Mouse (Mus musculus) liver, adult (tissue): Measurements from ENCODE around the gene Exoc6.

Experiments
- GATA4 ChIP-seq: IDR thresholded peaks from 2 replicates; pipeline ENCODE4 v1.6.1; 2014; ENCODE audit warnings: mild to moderate bottlenecking, low read length; ENCODE audit not compliant: insufficient replicate concordance

Gene Exoc6

DNA sequence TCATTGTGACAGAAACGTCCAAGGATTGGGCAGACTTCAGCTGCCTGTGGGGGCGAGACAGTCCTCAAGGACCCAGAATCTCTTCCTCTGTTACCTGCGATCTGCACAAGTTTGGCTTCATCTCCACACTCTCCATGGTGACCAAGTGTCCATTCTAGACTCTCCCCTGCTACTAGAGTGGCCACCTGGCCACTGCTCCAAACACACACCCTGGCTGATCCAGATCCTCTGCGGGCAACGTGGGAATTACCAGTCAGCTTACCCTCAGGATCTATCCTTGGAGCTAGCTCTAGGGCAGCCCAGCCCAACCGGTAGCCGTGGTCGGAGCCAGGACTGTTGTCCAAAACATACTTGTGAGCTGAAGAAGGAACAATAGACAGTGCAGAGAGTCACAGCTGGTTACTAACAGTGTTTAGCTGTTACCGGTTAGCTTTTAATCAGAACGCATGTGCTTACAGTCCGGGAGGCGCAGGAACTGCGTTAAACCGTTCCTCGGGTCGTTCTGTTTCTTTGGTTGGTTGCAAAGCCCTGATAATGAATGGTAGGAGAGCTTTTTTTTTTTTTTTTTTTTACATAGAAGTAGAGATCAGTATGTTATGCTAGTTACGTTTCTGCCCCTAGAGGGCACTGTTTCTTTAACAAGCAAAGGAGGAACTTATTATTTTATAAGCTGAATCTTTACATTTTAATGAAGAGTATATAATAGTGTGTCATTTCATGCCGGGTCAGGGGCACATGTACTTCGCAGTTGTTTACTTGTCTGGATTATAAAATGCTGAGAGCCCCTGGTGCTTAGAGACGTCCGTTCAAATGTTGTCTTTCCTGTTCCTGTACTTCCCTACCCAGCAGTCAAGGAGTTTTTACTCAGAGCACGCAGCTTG, 52.0 kb downstream of the Exoc6 start:
- no peak for TF ChIP-seq GATA4

DNA sequence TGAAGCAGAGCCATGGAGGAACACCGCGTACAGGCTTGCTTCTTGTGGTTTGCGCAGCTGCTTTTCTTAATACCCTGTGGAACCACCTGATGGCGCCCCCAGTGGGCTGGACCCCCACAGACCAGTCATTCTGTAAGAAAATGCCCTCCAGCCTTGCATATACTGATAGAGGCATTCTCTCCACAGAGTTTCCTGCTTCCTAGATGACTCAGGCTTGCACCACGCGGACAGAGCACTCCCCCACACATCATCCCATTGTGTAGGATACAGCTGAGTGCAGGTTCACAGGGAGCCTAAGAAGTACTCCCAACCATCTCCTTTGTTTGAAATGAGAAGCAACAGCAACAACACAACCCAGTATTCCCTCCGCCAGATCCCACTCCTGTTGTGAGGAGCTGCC, 59.8 kb downstream of the Exoc6 start:
- TF ChIP-seq GATA4 = no peak

GRCm38 (mm10) chr19:37612893-37613292, 62.7 kb downstream of the Exoc6 start:
- no peak for TF ChIP-seq GATA4

GRCm38 (mm10) chr19:37615039-37615630, 64.9 kb downstream of the Exoc6 start:
- no peak for TF ChIP-seq GATA4

GRCm38 (mm10) chr19:37647994-37648393, 97.8 kb downstream of the Exoc6 start:
- no peak for TF ChIP-seq GATA4

DNA sequence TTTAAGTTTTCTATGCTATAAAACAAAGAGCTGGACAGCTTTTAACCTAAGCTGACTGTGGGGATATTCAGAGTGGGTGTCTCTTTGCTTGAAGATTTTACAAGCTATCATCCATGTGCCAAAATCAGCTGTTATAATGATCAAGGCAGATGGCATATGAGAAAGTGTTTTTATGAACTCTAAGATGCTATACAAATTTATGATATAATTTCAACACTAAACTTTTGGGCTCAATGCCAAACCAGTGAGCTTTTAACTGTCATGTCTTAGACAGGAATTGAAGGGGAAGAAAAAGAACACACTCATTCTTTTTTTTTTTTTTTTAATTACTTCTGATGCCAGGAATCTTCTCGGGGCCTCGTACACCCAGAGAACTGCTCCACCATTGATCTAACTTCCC, 100.3 kb downstream of the Exoc6 start:
- TF ChIP-seq GATA4 = no peak

- no peak for TF ChIP-seq GATA4
Observed at GRCm38 (mm10) chr19:37654012-37654411, 103.8 kb downstream of the Exoc6 start.

DNA sequence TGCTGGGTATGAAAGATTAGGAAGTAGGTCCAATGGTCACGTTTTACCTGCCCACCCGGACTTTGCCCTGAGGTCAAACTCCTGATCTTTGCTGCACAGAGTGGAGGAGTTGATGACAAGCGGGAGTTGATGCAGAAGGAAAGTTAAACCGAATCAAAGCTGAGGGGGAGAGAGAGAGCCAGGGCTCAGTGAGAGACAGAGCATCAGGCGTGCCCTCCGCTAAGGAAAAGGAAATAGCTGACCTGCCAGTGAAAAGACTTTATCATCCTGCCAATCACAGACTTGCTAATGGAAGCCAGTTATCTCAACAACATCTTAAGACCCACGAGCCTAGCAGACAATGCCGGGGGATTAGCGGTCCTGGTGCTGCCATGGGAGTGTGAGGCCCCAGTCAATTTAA, 106.2 kb downstream of the Exoc6 start:
- TF ChIP-seq GATA4 = no peak

DNA sequence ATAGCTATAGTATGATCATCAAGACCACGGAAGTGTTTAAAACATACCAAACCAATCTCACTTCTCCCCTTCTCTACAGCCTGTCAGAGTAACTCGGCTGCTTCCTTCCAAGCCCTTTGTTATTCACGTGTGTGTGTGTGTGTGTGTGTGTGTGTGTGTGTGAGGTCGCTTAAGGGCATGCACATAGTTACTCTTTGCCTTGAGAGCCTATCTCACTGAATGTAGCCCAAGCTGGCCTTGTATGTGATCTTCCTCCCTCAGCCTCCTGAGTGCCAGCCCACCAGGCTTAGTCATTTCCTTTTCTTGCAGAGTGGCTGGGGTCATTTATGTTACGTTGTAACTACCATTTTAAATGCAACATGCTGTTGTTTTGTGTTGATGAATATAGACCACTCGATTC, 115.0 kb downstream of the Exoc6 start:
- TF ChIP-seq GATA4 = no peak

- TF ChIP-seq GATA4 = no peak
Observed at GRCm38 (mm10) chr19:37667855-37668594, 117.8 kb downstream of the Exoc6 start.

GRCm38 (mm10) chr19:37668657-37669056, 118.4 kb downstream of the Exoc6 start:
- no peak for TF ChIP-seq GATA4

DNA sequence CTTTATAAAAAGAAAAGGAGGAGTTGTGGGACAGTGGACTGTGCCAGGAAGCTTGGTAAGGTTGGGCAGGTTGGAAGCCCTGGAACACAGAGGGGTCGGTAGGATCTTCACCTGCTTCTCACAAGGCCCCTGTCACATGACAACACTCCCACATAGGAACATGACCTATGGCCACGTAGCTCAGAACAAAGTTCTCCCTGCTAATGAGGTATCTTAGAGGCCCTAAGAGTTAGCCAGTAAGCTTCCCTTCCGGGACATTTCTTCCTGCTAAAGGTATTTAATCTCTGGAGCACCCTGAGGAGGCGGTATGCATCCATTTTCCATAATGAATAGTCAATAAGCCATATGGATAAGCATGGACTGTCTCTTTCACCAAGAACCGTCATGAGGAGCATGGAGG, 119.3 kb downstream of the Exoc6 start:
- TF ChIP-seq GATA4 = no peak

DNA sequence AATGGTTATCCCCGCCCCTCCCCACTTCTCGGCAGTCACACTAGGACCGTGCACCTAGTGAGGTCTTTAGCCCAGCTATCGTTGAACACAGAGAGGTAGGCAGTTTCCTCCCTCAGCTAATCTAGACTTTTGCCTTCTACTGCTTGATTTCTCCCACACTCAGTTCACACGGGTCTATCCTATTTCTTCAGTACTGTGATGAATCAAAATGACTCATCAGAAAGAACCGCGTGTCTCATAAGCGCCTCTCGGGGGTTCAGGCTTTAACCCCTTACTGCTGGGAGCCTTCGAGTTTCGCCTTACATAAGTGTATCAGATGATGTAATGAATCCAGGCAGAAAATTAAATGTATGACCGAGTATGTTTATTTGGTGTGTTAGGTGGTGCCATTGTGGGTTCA, 123.2 kb downstream of the Exoc6 start:
- TF ChIP-seq GATA4 = no peak

DNA sequence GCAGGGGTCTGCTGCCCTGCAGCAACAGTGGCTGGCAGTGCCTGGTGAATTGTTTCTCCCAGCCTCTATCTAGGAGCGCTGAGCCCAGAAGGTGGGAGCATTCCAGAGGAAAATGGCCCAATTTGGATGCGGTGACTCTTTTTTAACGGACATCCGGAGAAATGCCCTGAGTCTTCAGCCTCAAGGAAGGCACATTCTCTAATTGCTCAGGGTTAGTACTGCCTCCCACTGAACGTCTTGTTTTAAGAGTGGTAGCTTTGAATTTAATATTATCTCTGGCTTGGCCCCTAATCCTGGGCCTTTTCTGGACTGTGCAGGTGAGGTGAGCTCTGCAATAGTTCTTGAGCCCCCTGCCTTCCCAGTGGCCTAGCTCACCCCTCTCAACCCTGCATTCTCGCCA, 135.1 kb downstream of the Exoc6 start, which contains the start of gene Cyp26c1:
TSS of gene Cyp26c1 (plus strand) at position 301 of the 400 bp plus-strand sequence.
- TF ChIP-seq GATA4 = no peak

DNA sequence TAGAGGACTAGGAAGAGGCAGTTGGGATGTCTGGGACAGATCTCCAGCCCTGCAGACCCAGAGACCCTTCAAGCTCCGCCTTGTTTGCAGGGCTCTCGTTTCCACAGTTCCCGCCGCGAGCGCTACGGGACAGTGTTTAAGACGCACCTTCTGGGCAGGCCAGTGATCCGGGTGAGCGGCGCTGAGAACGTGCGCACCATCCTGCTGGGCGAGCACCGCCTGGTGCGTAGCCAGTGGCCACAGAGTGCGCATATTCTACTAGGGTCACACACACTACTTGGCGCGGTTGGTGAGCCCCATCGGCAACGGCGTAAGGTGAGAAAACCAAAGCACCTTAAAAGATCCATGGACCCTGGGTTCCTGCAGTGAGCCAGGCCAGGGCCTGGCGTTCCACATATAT, 136.1 kb downstream of the Exoc6 start:
- no peak for TF ChIP-seq GATA4

DNA sequence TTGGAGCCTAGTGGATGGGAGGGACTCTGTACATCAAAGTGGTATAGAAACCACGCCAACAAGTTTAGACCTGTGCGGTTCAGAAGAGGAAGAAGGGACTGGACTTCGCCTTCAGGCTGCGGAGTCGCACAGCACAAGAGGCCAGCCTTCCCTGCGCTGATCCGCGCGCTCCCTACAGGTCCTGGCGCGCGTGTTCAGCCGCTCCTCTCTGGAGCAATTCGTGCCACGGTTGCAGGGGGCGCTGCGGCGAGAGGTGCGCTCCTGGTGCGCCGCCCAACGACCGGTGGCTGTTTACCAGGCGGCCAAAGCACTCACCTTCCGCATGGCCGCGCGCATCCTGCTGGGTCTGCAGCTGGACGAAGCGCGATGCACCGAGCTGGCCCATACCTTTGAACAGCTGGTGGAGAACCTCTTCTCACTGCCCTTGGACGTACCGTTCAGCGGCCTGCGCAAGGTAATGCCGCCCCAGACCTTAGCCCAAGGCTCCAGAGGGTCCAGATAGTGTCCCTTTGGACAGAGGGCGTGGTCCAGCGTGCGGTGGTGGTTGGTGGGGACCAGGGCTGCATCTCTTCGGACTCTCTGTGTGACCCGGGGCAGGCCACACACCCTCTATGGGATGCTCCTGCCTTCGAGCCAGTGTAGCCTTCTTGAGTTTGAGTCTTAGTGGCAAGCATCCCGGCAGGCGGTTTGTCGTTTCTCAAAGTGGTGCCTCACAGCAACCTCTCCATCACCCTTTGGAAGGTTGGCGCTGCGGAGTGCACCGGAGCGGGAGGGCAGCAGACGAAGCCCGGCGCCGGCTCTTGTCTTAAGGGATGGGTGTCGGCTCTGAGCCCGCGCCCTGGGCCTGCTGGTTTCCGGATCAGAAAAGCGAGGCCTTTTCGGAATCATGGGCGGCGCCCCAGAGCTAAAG, 137.0 kb downstream of the Exoc6 start:
- no peak for TF ChIP-seq GATA4
